Mouse (Mus musculus) lung, adult 2 months (tissue): ENCODE measurements around the gene Slc17a7. TPM values are rescaled to one million over a fixed set of nuclear protein-coding genes. Genes with fewer than 3 reads are reported as not detected.

Experiments
- DNase-seq: peaks from one replicate; pipeline ENCODE4 v3.0.0; 2022
- H3K4me1 ChIP-seq: fragments of 200-500 bp; 2 replicates; pipeline ENCODE4 v1.6.1; 2011; ENCODE audit warnings: low read length; ENCODE audit not compliant: control insufficient read depth, insufficient read depth
- H3K4me3 ChIP-seq: fragments of 200-500 bp; replicated peaks from 2 replicates; pipeline ENCODE3; 2011; ENCODE audit warnings: low read depth, mild to moderate bottlenecking, control low read depth, low read length; ENCODE audit errors: extremely low read depth
- CTCF ChIP-seq: fragments of 200-500 bp; IDR thresholded peaks from 2 replicates; pipeline ENCODE4 v1.5.1; 2011; ENCODE audit warnings: mild to moderate bottlenecking, low read length, control low read depth; ENCODE audit not compliant: insufficient read depth
- POLR2A ChIP-seq: fragments of 200-500 bp; IDR thresholded peaks from 2 replicates; pipeline ENCODE4 v1.6.1; 2011; ENCODE audit warnings: low read depth, mild to moderate bottlenecking, control low read depth, low read length, borderline replicate concordance; ENCODE audit errors: extremely low read depth
- WGBS: fragments of 180-500 bp; shearing (Covaris S2); methylation state at CpG from one replicate; pipeline ENCODE4 v1.1.7; 2018; 5-methylcytosine and 5-hydroxymethylcytosine counted together
- polyA plus RNA-seq: library from polyadenylated mRNA; depleted of rRNA; stranded (reverse); fragments of >200 nt; gene quantifications from 2 replicates; pipeline ENCODE4 v1.2.3, GENCODE M21; 2012

The Slc17a7 gene
- polyA plus RNA-seq, 1 experiment: 2.7 TPM

DNA sequence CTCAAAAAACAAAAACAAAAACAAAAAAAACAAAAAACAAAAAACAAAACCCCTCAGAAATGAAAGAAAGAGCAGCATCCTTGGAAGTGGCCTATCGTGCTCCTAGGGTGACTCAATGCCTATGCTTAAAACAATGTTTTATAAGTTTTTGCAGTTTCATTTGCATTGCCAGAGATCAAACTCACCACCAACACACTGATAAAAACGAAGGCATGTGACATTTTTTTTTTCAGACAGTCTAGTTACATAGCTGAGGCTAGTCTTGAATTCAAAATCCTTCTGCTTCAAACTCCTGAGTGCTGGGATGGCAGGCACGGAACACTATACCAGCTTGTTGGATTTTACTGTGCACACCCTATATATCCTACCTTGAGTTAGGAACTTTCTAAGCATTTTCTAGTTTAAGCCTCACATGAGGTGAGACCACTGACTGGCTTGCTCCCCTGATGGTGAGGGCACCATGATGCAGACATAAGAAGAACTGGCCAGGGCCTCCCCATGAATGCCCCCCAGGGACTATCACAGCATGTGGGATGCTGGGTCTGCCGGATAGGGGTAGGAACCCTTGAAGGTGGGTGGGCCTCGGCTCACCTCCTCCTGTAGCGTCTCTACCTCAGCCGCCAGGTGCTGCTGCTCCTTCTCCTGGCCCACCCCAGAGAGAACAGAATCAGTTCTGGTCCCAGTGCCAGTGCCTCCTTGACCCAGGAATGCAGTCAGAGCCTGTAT is 29.0 kb downstream of the Slc17a7 start:
- Histone ChIP-seq H3K4me3 (no peak overlapping the region), H3K4me1 (no peaks in the 10 kb centered on the region)
- WGBS: 83% methylated on average over 7 of the region's 7 CpGs
- TF ChIP-seq CTCF: no peak
- no peak for TF ChIP-seq POLR2A
- DNase-seq: no peak

DNA sequence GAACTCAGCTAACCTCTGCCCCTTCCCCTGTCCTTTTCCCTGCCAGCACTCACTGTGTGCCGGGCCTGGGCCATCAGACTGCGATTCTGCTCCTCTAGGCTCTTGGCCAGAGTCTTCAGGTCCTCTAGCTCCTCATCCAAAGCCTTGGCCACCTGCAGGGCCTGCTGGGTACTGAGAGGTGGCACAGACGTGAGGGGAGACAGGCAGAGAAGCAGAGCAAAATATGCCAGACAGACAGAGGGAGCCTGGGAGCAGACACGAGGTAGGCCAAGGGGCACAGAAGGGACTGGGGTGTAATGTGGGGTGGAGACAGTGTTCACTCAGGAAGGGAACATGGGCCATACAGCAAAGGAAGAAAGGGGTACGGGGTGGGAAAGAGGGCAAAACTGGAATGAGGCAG is 29.7 kb downstream of the Slc17a7 start:
- no peak overlapping the region for H3K4me3 ChIP-seq
- no peak for DNase-seq
- WGBS: 57% methylated on average over 5 of the region's 5 CpGs
- TF ChIP-seq POLR2A (no peak), CTCF (no peak)
- no peaks in the 10 kb centered on the region for H3K4me1 ChIP-seq

DNA sequence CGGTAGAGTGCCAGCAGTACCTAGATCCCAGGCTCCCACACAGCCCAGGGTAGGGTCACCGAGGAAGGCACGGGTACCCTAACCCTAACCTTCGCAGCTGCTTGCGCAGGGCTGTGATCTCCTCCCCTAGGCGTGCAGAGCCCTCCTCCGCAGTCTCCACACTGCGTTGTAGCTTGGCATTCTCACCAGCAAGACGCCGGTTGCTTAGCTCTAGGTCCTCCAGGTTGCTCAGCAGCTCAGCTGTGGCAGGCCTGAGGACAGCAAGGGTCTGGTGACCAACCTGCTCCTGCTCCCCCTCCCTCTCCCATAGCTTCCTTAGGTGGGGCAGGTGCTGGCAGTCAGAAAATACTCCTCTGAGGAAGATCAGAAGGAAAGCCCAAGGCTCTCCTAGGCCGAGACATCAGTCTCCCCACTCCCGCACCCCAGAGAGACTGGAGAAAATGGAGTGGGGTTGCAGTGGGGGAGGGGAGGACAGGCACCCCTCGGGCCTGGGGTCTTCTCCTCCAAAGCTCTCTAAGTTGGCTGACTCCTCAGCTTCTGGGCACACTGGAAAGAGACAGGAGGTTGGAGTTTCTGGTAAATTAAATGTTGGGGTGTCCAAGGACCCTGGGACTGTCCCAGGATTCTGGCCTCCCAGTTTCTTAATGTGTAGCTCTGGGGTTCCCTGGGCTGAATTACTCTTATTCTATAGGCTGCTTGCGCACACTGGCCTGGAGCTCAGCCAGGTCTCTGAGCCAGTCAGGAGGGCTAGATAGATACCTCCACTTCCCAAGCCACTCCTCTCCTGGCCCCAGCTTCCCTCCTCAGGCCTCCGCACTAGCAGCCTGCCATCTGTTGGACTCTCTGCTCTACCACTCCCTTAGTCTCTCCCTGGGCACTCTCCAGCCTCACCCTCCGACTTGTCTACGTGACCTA is 30.4 kb downstream of the Slc17a7 start:
- WGBS: 74% methylated on average over 17 of the region's 17 CpGs
- Histone ChIP-seq H3K4me3 (no peak overlapping the region), H3K4me1 (no peaks in the 10 kb centered on the region)
- TF ChIP-seq CTCF (no peak), POLR2A (peak; percentile 34; the same call in 1 of the 2 replicates)
- DNase-seq: no peak

DNA sequence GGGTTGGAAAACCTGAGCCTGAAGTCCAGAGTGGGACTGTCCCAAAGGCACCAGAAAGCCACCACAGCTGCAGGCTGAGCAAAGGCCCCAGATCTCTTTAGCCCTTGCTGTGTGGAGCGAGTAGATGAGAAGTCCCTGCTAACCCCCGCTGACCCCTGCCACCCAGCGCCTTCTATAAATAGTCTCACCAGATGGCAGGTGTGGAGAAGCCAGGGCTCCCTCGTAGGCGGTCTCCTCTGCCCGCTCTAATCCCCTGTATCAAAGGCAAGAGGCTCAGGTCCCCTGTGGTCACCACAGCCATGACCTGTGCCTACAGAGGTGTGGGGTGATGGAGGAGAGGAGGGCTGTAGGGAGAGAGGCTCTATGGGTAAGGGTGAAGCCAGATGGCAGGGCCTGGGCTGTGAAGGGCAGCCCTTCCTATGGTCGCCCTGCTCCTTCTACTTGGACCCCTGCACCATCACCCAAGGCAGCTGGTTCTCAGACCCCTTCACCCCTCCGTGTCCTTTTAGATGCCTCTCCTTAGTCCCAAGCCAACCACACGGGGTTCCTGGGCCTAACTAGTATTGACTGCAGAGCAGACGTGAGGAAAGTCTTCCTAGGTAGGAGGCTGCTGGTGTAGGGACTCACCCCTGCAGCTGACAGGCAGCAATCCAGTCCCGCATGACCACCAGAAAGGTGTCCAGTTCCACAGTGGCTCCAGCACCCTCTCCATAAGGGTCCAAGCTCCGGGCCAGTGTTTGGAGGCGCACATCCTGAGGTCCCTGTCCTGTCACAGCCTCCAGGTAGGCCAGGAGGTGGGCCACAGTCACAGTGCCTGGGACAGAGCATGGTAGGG is 31.8 kb downstream of the Slc17a7 start:
- Histone ChIP-seq H3K4me3 (no peak overlapping the region), H3K4me1 (no peaks in the 10 kb centered on the region)
- TF ChIP-seq POLR2A (no peak), CTCF (no peak)
- DNase-seq: no peak
- 60% methylated on average over 13 of the region's 13 CpGs for WGBS

DNA sequence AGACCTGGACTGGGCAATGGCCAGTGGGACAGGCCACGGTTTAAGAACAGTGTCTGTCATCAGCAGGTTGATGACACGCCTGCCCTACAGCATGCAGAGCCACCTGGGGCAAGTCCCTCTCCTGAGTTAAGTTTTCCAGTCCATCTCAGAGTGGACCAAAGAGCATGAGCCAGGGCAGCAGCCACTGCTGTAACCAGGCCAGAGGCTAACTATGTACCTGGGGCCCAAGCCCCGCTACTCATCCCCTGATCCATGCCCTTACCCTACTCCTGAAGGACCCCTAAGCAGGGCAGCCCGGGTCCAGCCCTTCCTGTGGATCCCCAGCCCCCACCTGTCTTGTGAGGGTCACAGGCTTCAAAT is 32.4 kb downstream of the Slc17a7 start:
- no peaks in the 10 kb centered on the region for H3K4me1 ChIP-seq
- WGBS: 83% methylated on average over 4 of the region's 4 CpGs
- DNase-seq: no peak
- TF ChIP-seq POLR2A (no peak), CTCF (no peak)
- no peak overlapping the region for H3K4me3 ChIP-seq

DNA sequence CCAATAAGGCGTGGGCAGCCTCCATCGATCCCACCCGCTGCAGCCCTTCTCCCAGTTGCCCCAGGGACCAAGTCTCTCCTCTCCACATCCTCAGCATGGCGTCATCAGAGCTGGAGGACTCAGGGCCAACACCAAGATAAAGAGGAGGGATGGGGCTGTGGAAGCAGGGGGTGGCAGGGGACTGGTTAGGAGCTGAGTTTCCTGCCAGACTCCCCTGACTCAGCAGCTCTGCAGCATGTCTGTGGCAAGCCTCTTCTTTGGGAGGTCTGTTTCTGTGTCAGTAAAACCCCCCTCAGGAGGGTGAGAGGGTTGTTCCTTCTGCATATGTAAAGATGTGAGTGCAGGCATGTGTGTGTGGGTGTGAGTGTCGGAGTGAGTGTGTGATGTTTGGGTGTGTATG is 33.2 kb downstream of the Slc17a7 start:
- H3K4me1 ChIP-seq: no peaks in the 10 kb centered on the region
- no peak overlapping the region for H3K4me3 ChIP-seq
- 74% methylated on average over 5 of the region's 5 CpGs for WGBS
- DNase-seq: no peak
- TF ChIP-seq CTCF: no peak
- no peak for TF ChIP-seq POLR2A

DNA sequence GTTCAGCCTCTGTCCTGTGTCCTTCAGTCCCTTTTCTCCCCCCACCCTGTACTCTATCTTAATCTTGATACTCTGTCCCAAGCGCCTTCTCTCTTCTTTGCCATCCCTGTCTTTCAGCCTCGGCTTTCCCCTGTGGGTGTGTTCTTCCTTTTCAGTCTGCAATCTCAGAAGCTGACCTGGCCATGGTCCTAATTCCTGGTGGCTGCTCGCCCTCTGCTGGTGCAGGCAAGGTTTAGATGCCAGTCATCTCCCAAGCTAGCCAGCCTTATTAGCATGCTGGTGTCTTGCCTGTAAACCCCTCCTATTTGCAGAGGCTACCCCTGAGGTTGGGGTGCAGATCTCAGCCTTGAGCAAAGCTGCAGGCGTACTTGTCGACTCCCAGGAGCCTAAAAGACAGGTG is 34.7 kb downstream of the Slc17a7 start:
- Histone ChIP-seq H3K4me1 (no peaks in the 10 kb centered on the region), H3K4me3 (no peak overlapping the region)
- TF ChIP-seq CTCF (peak; percentile 93), POLR2A (no peak)
- DNase-seq: peak; percentile 59
- WGBS: 13% methylated on average over 5 of the region's 5 CpGs

DNA sequence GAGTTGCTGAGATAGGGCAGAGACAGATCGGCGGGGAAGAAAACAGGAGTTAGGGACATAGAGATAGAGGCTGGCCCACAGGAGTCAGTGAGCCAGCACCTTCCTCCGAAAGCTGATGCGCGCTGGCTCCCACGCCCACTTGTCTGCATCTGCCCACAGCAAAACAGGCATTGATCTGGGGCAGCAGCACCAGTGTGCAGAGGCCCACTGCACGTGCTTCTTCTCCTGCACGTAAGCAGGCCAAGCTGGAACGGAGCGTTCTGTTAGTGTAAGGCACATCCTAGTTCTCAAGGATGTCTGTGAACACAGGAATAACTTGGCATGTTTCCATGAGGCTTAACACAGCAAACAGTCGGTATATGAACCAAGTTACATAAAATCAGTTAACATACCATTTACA is 35.2 kb downstream of the Slc17a7 start:
- TF ChIP-seq POLR2A (no peak), CTCF (no peak)
- DNase-seq: no peak
- no peaks in the 10 kb centered on the region for H3K4me1 ChIP-seq
- WGBS: 73% methylated on average over 11 of the region's 11 CpGs
- H3K4me3 ChIP-seq: no peak overlapping the region

DNA sequence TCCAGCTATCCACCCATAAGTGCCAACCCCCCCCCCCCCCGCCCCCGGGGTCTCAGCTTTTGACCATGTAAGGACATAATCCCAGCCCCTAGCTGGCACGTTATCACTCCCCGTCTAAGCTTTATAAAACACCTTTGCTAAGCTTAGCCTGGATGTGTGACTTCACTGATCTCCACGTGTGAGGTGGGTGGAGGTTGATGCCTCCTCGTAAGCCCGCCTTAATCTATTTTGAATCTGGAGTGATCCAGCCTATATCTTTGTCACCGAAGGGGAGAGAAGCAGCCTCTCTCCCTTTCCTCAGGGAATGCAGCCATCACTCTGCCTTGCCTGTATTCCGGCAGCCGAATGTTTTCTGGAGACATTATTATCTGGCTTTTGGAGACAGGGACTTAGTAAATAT is 38.9 kb downstream of the Slc17a7 start:
- H3K4me3 ChIP-seq: no peak overlapping the region
- no peak for DNase-seq
- H3K4me1 ChIP-seq: no peaks in the 10 kb centered on the region
- 39% methylated on average over 10 of the region's 10 CpGs for WGBS
- TF ChIP-seq CTCF (no peak), POLR2A (no peak)
